Mouse (Mus musculus) liver, embryonic 12.5 days (tissue): ENCODE data around the gene Golm1. TPM values are rescaled to one million over a fixed set of nuclear protein-coding genes. Genes with fewer than 3 reads are reported as not detected.

ENCODE experiments used
- ATAC-seq: fragments of 200-750 bp; cut with Nextera tagmentation; 2 replicates; pipeline ENCODE4 v1.8.0; 2017; ENCODE audit warnings: moderate number of reproducible peaks, mild to moderate bottlenecking, moderate library complexity
- H3K27ac ChIP-seq: fragments of 300-500 bp; sonication (generic); 2 replicates; pipeline ENCODE4 v1.5.1; 2016; ENCODE audit warnings: mild to moderate bottlenecking
- H3K27me3 ChIP-seq: fragments of 300-500 bp; sonication (generic); replicated peaks from 2 replicates; pipeline ENCODE4 v1.6.1; 2016; ENCODE audit warnings: mild to moderate bottlenecking, moderate library complexity
- H3K36me3 ChIP-seq: fragments of 300-500 bp; sonication (generic); 2 replicates; pipeline ENCODE4 v1.6.1; 2016; ENCODE audit warnings: mild to moderate bottlenecking, moderate library complexity
- H3K4me1 ChIP-seq: fragments of 300-500 bp; sonication (generic); 2 replicates; pipeline ENCODE4 v1.6.1; 2016
- H3K4me2 ChIP-seq: fragments of 300-500 bp; sonication (generic); 2 replicates; pipeline ENCODE4 v1.6.1; 2016; ENCODE audit warnings: mild to moderate bottlenecking, moderate library complexity
- H3K4me3 ChIP-seq: fragments of 300-500 bp; sonication (generic); 2 replicates; pipeline ENCODE4 v1.5.1; 2016; ENCODE audit warnings: mild to moderate bottlenecking, moderate library complexity
- H3K9ac ChIP-seq: fragments of 300-500 bp; sonication (generic); 2 replicates; pipeline ENCODE4 v1.6.1; 2016; ENCODE audit warnings: mild to moderate bottlenecking, moderate library complexity
- H3K9me3 ChIP-seq: fragments of 300-500 bp; sonication (generic); replicated peaks from 2 replicates; pipeline ENCODE4 v1.6.1; 2016; ENCODE audit warnings: mild to moderate bottlenecking, moderate library complexity
- WGBS: fragments of 180-500 bp; shearing (Covaris S2); methylation state at CpG from one replicate; pipeline ENCODE4 v1.1.7; 2016; ENCODE audit not compliant: insufficient replicate concordance; 5-methylcytosine and 5-hydroxymethylcytosine counted together
- polyA plus RNA-seq: library from polyadenylated mRNA; unstranded; fragments of >200 nt; fragmentation: Nextera tagmentation; extraction: Ambion mirVana; gene quantifications from 2 replicates; pipeline ENCODE4 v1.2.1, GENCODE M21; 2016

Golm1 gene
- polyA plus RNA-seq, 1 experiment from 2014 or later = 63.8 TPM

DNA sequence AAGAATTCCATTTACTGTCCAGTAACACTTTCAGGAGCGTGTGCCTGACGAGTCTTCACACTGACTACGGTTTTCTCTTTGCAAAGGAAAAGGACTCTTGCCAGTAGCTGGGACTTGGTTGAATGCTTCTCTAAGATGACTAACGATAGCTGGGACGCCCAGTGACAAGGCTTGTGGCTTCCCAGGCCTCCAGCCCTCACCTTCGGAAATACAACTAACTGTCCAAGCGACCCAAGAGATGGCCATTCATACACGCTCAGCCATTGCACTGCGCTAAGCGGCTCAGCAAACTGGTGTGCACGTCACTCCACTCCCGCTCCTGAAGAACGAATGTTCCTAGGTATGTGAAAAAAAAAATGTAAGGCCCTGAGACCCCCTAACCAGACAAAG lies 855 bp downstream of the Golm1 start:
- WGBS = 1% methylated on average over 13 of the region's 13 CpGs
- ATAC-seq = peak; percentile 39; the same call in 1 of the 2 replicates
- Histone ChIP-seq H3K27me3 (no peaks in the 10 kb centered on the region), H3K9me3 (no peaks in the 10 kb centered on the region), H3K27ac (peak overlapping the region; percentile 88), H3K4me3 (peak overlapping the region; percentile 82), H3K36me3 (peaks cover 25% of the 10 kb centered on the region), H3K9ac (peak overlapping the region; percentile 88), H3K4me1 (peaks cover 78% of the 10 kb centered on the region), H3K4me2 (peak overlapping the region; percentile 87)

DNA sequence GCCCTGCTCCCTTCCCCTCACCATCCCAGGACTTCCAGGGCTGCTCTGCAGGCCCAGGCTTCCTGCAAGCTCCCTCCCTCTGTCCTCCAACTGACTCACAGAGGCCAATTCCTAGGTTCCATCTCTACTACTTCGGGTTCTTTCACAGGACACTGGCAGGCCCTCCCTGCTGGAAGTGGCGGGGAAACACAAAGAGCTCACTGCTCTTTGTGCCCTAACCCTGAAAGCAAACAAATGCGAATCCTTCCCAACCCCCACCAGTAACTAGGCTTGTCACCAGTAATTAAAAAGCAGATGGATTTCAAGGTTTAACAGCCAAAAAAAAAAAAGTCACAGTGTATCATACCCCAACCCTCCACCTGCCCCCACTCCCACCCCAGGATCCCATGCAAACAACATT lies 1.4 kb downstream of the Golm1 start:
- 20% methylated on average over 3 of the region's 3 CpGs for WGBS
- Histone ChIP-seq H3K27ac (peak overlapping the region; percentile 88), H3K27me3 (no peaks in the 10 kb centered on the region), H3K9me3 (no peaks in the 10 kb centered on the region), H3K4me2 (peak overlapping the region; percentile 87), H3K4me3 (peak overlapping the region; percentile 82), H3K9ac (peak overlapping the region; percentile 88), H3K4me1 (peaks cover 78% of the 10 kb centered on the region), H3K36me3 (peaks cover 30% of the 10 kb centered on the region)
- no peak for ATAC-seq

DNA sequence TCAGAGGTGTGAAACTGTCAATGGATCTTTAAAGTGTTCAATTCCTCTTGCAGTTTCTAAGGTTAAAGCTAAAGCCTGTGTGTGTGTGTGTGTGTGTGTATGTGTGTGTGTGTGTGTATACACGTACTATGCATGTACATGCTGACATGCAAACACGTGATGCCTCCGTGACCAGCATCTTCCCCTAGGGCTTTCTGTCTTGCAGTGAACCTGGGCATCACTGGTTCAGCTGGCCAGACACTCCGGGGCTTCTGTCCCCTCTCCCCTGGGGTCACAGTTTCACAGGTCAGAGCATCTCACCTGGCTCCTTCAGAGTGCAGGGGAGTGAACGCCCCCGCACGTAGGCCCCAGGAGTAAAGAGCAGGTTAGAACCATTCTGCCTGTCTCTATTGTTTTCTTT lies 2.0 kb downstream of the Golm1 start:
- Histone ChIP-seq H3K9ac (peak overlapping the region; percentile 88), H3K36me3 (peaks cover 31% of the 10 kb centered on the region), H3K27ac (peak overlapping the region; percentile 65), H3K4me1 (peaks cover 78% of the 10 kb centered on the region), H3K27me3 (no peaks in the 10 kb centered on the region), H3K4me2 (peak overlapping the region; percentile 87), H3K4me3 (peak overlapping the region; percentile 82), H3K9me3 (no peaks in the 10 kb centered on the region)
- 74% methylated on average over 7 of the region's 7 CpGs for WGBS
- no peak for ATAC-seq

DNA sequence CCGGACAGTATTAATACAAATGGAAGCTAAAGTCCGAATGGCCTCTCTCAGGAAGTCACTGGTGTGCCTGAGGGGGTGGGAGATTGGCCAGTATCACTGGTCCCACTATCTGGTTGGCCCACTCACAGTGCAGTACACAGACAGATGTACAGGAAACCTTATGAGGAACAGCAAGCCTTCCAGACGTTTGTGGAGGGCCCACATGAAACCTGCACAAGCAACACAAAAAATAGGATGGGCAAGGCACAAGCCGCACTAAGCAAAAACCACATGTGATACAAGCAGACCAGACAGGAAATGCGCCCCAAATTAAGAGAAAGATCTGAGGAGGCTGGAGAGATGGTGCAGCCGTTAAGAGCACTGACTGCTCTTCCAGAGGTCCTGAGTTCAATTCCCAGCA lies 3.4 kb downstream of the Golm1 start:
- Histone ChIP-seq H3K9me3 (no peaks in the 10 kb centered on the region), H3K27ac (peak overlapping the region; percentile 55), H3K9ac (peak overlapping the region; percentile 48), H3K4me3 (peak overlapping the region; percentile 16), H3K36me3 (peaks cover 35% of the 10 kb centered on the region), H3K4me1 (peaks cover 85% of the 10 kb centered on the region), H3K27me3 (no peaks in the 10 kb centered on the region), H3K4me2 (peak overlapping the region; percentile 46)
- 20% methylated on average over 6 of the region's 6 CpGs for WGBS
- no peak for ATAC-seq

DNA sequence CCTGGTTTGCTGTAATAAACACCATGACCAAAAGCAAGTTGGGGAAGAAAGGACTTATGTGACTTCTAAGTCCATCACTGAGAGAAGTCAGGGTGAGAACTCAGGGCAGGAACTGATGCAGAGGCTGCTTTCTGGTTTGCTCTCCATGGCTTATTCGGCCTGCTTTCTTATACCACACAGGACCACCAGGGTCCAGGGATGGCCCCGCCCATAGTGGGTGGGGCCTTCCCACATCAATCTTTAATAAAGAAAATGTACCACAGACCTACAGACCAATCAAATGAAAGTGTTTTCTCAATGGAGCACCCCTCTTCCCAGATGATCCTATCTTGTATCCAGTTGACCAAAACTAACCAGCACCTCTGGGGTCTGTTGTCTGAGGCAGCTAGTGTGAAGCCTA lies 4.1 kb downstream of the Golm1 start:
- Histone ChIP-seq H3K4me3 (no peak overlapping the region), H3K9ac (no peak overlapping the region), H3K4me1 (peaks cover 85% of the 10 kb centered on the region), H3K4me2 (no peak overlapping the region), H3K36me3 (peaks cover 42% of the 10 kb centered on the region), H3K27me3 (no peaks in the 10 kb centered on the region), H3K9me3 (no peaks in the 10 kb centered on the region), H3K27ac (peak overlapping the region; percentile 55; the same call in 1 of the 2 replicates)
- WGBS = 43% methylated on average over 2 of the region's 2 CpGs
- ATAC-seq = no peak

DNA sequence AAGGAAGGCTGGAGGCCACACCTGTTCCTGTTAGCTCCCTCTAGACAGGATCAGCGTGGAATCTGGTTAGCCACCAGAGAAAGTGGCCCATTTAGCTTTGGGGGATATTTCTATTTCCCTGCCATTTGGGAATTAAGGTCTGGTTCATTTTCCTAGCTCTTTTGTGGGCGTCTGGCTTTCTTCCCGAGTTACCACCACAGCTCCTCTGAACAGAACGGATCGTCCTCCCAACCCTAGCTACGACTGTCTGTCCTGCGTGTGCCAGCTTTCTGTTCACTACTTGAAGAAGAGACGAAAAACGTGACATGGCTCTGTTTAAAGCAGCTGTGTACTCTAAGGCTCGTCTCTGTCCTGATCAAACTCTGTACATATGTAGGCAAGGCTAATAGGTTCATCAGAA lies 5.7 kb downstream of the Golm1 start:
- H3K9me3 ChIP-seq = no peaks in the 10 kb centered on the region
- H3K9ac ChIP-seq = 0 out of 2 replicates have a peak overlapping the region, but pooled peaks have one; percentile 55
- H3K4me3 ChIP-seq = no peak overlapping the region
- ATAC-seq = no peak
- WGBS = 84% methylated on average over 10 of the region's 10 CpGs
- peaks cover 58% of the 10 kb centered on the region for H3K36me3 ChIP-seq
- peak overlapping the region; percentile 92 for H3K27ac ChIP-seq
- H3K4me1 ChIP-seq = peaks cover 89% of the 10 kb centered on the region
- H3K27me3 ChIP-seq = no peaks in the 10 kb centered on the region
- 0 out of 2 replicates have a peak overlapping the region, but pooled peaks have one; percentile 66 for H3K4me2 ChIP-seq

DNA sequence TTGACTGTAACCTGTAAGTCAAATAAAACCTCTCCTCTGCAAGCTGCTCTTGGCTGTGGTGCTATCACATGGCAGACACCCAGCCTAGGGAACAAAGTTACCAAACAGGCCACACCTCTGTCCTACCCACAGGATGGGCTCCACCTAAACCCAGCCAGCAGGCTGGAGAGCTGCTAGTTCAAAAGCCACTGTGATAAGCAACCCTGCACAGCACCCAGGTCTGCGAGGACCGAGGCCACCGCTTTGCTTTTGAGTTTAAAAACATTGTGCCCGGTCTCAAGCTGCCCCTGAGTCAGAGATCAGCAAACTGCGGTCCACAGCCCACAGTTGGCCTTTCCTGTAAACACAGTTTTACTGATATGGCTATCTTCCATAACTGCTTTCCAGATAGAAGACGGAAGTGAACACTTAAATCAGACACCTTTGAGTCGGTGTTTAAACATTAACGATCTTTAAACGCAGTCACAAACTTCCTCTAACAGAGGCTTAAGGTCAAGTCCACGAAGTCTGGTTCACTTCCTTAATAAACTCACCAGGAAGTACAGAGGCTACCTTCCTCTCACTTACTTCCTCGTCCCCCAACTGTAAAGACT lies 7.0 kb downstream of the Golm1 start:
- peak; percentile 98 for ATAC-seq
- peaks cover 70% of the 10 kb centered on the region for H3K36me3 ChIP-seq
- peak overlapping the region; percentile 66 for H3K4me2 ChIP-seq
- H3K4me3 ChIP-seq = peak overlapping the region; percentile 33
- peaks cover 78% of the 10 kb centered on the region for H3K4me1 ChIP-seq
- peak overlapping the region; percentile 92 for H3K27ac ChIP-seq
- no peaks in the 10 kb centered on the region for H3K27me3 ChIP-seq
- H3K9me3 ChIP-seq = no peaks in the 10 kb centered on the region
- 6% methylated on average over 11 of the region's 11 CpGs for WGBS
- peak overlapping the region; percentile 55 for H3K9ac ChIP-seq

DNA sequence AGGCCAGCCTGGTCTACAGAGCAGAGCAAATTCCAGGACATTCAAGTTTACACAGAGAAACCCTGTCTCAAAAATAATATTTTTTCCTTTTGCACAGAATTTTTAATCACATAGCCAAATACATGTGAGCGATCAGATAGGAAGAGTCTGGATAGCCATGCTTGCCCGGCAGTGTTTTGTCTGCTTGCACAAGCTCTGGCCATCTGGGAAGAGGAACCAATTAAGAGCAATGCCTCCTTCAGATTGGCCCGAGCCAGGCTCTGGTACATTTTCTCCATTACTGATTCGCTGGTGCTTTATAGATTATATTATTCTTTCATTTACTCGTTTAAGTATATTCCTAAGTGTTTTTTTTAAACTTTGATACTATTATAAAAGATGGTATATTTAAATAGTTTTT lies 7.8 kb downstream of the Golm1 start:
- no peak overlapping the region; the same call in 1 of the 2 replicates for H3K4me2 ChIP-seq
- H3K27me3 ChIP-seq = no peaks in the 10 kb centered on the region
- no peak overlapping the region for H3K4me3 ChIP-seq
- H3K4me1 ChIP-seq = peaks cover 72% of the 10 kb centered on the region
- H3K9ac ChIP-seq = no peak overlapping the region
- no peaks in the 10 kb centered on the region for H3K9me3 ChIP-seq
- WGBS = 70% methylated on average over 5 of the region's 5 CpGs
- H3K27ac ChIP-seq = peak overlapping the region; percentile 52; the same call in 1 of the 2 replicates
- no peak for ATAC-seq
- peaks cover 74% of the 10 kb centered on the region for H3K36me3 ChIP-seq

DNA sequence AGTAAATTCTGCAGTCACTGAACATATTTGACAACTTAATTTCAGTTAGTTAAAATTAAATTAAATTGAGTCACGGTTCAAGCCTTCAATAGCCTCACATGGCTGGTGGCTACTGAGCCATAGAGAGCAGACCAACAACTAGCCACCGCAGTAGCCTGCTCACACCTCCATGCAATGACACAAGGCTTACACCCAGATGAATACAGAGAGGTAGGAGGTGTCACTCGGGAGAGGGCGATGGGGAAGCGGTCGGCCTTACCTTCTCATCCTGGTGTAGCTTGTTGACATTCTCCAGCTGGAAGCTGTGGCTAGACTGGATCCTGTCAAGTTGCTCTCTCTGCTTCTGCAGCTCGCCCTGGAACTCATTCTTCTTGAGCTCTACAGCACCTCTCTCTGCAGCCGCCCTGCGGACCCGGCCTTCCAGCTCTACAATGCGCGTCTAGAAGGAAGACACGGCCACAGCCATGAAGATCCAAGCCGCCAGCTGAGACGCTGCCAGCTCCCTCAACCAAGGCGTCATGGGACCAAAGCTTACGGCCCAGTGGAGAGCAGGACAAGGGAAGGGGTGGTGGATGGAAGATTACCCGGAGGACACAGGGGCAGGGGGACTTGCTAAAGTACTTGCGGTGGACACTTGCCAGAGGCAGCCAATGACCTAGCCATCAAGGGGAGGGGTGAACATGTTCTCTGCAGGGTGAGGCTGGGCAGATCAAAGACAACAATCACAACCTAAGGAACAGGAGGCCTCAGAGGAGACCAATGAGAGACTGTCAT lies 11.5 kb downstream of the Golm1 start:
- Histone ChIP-seq H3K4me3 (no peak overlapping the region), H3K27me3 (no peaks in the 10 kb centered on the region), H3K9ac (no peak overlapping the region), H3K27ac (no peak overlapping the region), H3K4me1 (peaks cover 50% of the 10 kb centered on the region), H3K9me3 (no peaks in the 10 kb centered on the region), H3K36me3 (peaks cover 85% of the 10 kb centered on the region), H3K4me2 (no peak overlapping the region)
- no peak for ATAC-seq
- WGBS = 93% methylated on average over 19 of the region's 19 CpGs

DNA sequence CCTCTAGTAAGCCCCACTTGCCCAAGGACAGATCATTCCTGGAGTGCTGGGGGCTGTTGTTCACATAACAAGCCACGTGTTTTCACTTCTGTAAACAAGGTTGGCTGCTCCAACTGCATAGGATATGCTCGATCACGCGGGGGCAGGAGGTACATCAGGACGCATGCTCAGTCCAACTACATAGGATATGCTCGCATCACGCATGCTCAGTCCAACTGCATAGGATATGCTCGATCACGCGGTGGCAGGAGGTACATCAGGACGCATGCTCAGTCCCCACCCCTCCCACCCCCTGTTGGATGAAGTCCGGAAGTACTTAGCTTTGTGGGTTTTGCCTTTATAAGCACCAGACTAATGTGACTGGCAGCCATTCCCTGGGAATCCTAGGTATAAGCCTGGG lies 13.6 kb downstream of the Golm1 start:
- Histone ChIP-seq H3K9me3 (no peaks in the 10 kb centered on the region), H3K27ac (no peak overlapping the region), H3K4me2 (no peak overlapping the region), H3K36me3 (peaks cover 98% of the 10 kb centered on the region), H3K9ac (no peak overlapping the region), H3K4me1 (peaks cover 32% of the 10 kb centered on the region), H3K4me3 (no peak overlapping the region), H3K27me3 (no peaks in the 10 kb centered on the region)
- 88% methylated on average over 12 of the region's 12 CpGs for WGBS
- no peak for ATAC-seq

DNA sequence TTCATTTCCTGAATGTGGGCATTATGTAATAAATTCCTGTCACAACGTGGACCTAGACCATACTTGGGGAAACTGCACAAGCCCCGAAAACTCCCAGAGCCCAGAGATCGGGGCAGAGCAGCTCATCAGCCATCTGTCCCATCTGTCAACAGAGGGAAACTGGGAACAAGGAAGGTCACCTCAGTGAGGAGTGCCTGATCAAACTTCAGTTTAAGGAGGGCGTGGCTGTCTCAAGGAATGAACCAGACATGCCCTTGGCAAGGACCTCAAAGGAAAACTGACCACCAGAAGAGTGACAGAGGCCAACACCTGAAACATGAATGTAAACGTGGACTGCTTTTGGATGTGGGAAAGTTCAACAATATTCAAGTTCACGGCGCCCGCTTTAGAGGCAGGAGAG lies 14.2 kb downstream of the Golm1 start:
- no peak for ATAC-seq
- H3K4me1 ChIP-seq = peaks cover 32% of the 10 kb centered on the region
- H3K36me3 ChIP-seq = peaks cover 98% of the 10 kb centered on the region
- no peak overlapping the region for H3K27ac ChIP-seq
- no peak overlapping the region for H3K9ac ChIP-seq
- H3K27me3 ChIP-seq = no peaks in the 10 kb centered on the region
- H3K4me3 ChIP-seq = no peak overlapping the region
- H3K4me2 ChIP-seq = no peak overlapping the region
- no peaks in the 10 kb centered on the region for H3K9me3 ChIP-seq
- 87% methylated on average over 8 of the region's 8 CpGs for WGBS

DNA sequence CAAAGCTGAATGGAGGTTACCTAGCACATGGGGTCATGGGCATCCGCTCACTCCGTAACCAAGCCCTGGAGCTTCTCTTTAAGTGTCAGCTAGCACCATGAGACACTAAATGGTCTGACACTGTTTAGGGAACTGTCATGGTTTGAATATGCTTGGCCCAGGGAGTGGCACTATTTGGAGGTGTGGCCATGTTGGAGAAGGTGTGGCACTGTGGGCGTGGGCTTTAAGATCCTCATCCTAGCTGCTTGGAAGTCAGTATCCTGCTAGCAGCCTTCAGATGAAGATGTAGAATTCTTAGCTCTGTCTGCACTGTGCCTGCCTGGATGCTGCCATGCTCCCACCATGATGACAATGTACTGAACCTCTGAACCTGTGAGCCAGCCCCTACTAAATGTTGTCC lies 15.2 kb downstream of the Golm1 start:
- Histone ChIP-seq H3K27ac (no peak overlapping the region), H3K36me3 (peaks cover 98% of the 10 kb centered on the region), H3K4me3 (no peak overlapping the region), H3K9me3 (no peaks in the 10 kb centered on the region), H3K9ac (no peak overlapping the region), H3K4me2 (no peak overlapping the region), H3K27me3 (no peaks in the 10 kb centered on the region), H3K4me1 (peaks cover 33% of the 10 kb centered on the region)
- WGBS = 84% methylated on average over 3 of the region's 3 CpGs
- ATAC-seq = no peak
